Mouse (Mus musculus): ENCODE results near the gene Tomm70a. TPM values are rescaled to one million over a fixed set of nuclear protein-coding genes. Genes with fewer than 3 reads are reported as not detected.
A peak's percentile ranks its signal among the peaks of the same experiment; 100 is the strongest.
"Not testable (repeated sequence)": the region's sequence is repeated elsewhere in the genome, so short reads cannot be mapped to it uniquely, and the experiment has no call there.

Tomm70a gene
- total RNA-seq, 2 experiments from 2014 or later: 104 to 110 TPM

- no peak for DNase-seq (ENCODE audit: low spot score in 2 of 2)
Measured at GRCm38 (mm10) chr16:57133611-57134010, 12.1 kb downstream of the Tomm70a start.

GRCm38 (mm10) chr16:57144741-57145140 lies 23.2 kb downstream of the Tomm70a start:
- no peak for DNase-seq (ENCODE audit: low spot score in 2 of 2)

DNA sequence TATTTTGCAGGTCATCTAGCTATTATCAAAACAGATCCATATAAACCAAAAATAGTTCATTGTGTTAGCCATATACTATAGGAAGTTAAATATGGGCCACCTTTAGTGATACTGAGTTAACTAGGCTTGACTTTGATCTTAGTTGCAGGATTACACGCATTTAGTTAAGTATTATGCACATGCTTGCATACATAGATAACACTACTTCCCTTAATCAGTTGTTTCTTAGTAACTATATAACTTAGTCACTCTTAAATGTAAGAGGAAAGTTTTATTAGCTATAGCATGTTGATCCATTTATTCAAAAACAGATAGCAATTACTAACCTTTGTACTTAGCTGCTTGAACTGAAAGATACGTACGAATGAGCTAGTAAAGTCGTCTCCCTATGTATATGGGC lies 29.9 kb downstream of the Tomm70a start:
- DNase-seq (ENCODE audit: low spot score in 2 of 2): no peak

GRCm38 (mm10) chr16:57155899-57156298 lies 34.4 kb downstream of the Tomm70a start:
- no peak for DNase-seq (ENCODE audit: low spot score in 2 of 2)

GRCm38 (mm10) chr16:57157076-57157475 lies 35.6 kb downstream of the Tomm70a start:
- no peak for DNase-seq (ENCODE audit: low spot score in 2 of 2)

- DNase-seq (ENCODE audit: low spot score in 2 of 2): no peak
Measured at GRCm38 (mm10) chr16:57157728-57158127, 36.2 kb downstream of the Tomm70a start.

DNA sequence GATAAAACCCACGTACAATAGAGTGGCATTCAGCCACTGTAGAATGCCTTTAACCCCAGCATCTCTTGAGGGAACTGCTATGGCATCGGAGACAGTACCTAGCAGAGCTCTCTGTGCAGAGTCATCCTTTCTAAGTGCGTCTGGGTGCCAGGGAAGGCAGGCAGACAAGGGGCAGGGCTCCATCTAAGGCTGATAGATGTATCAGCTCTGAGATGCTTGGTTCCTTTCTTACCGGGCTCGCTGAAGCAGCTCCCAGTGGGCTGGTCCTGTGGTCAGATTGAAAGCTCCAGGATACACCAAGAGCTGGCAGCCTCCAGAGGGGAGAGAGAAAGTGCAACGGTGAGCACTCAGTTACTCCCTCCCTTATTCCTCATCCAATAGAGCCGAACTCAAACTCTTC lies 38.3 kb downstream of the Tomm70a start:
- no peak for DNase-seq (ENCODE audit: low spot score in 2 of 2)

GRCm38 (mm10) chr16:57162841-57163240 lies 41.3 kb downstream of the Tomm70a start:
- no peak for DNase-seq (ENCODE audit: low spot score in 2 of 2)

- no peak for DNase-seq (ENCODE audit: low spot score in 2 of 2)
Measured at GRCm38 (mm10) chr16:57163694-57164093, 42.2 kb downstream of the Tomm70a start.

DNA sequence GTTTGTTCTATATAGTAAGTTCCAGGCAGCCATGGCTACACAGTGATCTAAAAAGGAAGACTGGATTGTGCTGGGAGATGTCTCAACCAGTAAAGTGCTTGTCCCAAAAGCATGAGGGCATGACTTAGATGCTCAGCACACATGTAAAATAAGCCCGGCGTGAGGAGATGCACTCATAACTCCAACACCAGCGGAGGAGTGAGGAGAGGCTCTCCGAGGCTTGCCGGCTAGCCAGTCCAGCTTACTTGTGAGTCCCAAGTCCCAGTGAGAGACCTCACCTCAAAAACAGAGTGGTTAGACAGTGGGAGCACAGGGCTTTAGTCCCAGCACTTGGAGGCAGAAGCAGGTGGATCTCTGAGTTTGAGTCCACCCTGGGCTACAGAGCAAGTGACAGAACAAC lies 43.7 kb downstream of the Tomm70a start:
- DNase-seq (ENCODE audit: low spot score in 2 of 2): no peak

GRCm38 (mm10) chr16:57166086-57166485 lies 44.6 kb downstream of the Tomm70a start:
- no peak for DNase-seq (ENCODE audit: low spot score in 2 of 2)

GRCm38 (mm10) chr16:57166611-57167513 lies 45.4 kb downstream of the Tomm70a start, which contains the start of gene Nit2:
Nit2 (minus strand) TSS chr16:57167341.
- peak; percentile 87 to 93 for DNase-seq (ENCODE audit: low spot score in 2 of 2)

DNA sequence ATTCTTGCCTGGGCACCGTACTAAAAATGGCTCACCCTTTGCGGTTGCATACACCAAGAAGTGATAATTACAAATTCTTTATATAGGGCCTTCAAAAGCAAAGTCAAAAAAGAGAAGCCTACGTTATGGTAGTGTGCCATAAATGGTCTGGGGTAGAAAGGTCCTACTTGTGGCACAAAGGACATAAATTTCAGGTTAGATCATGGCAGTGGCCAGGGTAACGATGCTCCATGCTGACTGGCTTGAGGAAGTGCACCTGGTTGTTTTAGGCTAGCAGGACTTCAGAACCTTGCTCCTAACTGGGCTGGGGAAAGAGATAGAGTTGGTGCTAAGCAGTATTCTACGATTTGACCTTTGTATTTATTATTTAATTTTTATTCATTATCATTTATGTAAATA lies 46.0 kb downstream of the Tomm70a start:
- DNase-seq (ENCODE audit: low spot score in 2 of 2): no peak

- DNase-seq (ENCODE audit: low spot score in 2 of 2): no peak
Measured at GRCm38 (mm10) chr16:57168236-57168635, 46.7 kb downstream of the Tomm70a start.

GRCm38 (mm10) chr16:57171161-57171560 lies 49.7 kb downstream of the Tomm70a start:
- no peak for DNase-seq (ENCODE audit: low spot score in 2 of 2)

GRCm38 (mm10) chr16:57171570-57171969 lies 50.1 kb downstream of the Tomm70a start:
- DNase-seq (ENCODE audit: low spot score in 2 of 2): no peak

DNA sequence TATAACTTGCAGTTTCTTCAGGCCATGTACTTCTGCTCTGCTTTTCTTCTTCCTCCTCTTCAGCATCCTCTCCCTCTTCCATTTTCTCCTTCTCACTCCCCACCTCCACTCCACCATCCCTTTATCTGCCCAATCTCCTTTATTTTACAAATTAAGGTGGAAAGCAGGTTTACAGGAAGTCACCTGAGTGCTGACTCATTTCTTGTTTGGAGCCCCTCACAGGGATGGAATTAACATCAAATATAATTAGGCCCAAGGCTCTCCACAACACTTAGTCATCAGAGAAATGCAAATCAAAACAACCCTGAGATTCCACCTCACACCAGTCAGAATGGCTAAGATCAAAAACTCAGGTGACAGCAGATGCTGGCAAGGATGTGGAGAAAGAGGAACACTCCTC lies 53.0 kb downstream of the Tomm70a start:
- not testable (repeated sequence) for DNase-seq (ENCODE audit: low spot score in 2 of 2)

GRCm38 (mm10) chr16:57175751-57176150 lies 54.2 kb downstream of the Tomm70a start:
- no peak for DNase-seq (ENCODE audit: low spot score in 2 of 2)

GRCm38 (mm10) chr16:57176276-57176675 lies 54.8 kb downstream of the Tomm70a start:
- no peak for DNase-seq (ENCODE audit: low spot score in 2 of 2)

DNA sequence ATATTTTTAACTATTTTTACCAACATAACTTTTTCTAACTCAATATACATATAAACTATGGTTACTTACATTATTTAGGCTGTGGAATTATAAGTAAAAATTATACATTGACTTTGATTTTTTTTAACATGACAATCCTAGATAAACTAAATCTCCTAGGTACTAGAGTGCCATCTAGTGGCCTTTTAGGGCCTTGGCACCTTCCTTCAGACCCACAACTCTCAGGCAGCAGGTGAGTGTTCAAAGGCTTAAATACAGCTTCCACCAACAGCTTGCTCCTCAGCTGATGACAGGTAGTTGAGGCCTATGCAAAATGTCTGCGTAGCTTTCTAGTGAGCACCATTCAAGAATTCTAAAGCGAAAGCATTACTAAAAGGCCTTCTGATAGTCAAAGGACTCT lies 55.8 kb downstream of the Tomm70a start:
- peak in 1 of 2 experiments; percentile 46 for DNase-seq (ENCODE audit: low spot score in 2 of 2)

GRCm38 (mm10) chr16:57177664-57178063 lies 56.2 kb downstream of the Tomm70a start:
- no peak for DNase-seq (ENCODE audit: low spot score in 2 of 2)

GRCm38 (mm10) chr16:57181180-57181579 lies 59.7 kb downstream of the Tomm70a start:
- peak in 1 of 2 experiments; percentile 37 for DNase-seq (ENCODE audit: low spot score in 2 of 2)

- no peak for DNase-seq (ENCODE audit: low spot score in 2 of 2)
Measured at GRCm38 (mm10) chr16:57182037-57182436, 60.5 kb downstream of the Tomm70a start.
